Mouse (Mus musculus) c-Kit-positive CD71-positive TER-119-negative erythroid progenitor cells, embryonic 14.5 days (primary cell): ENCODE results near the gene Gm10665.
"Not testable (repeated sequence)": the region's sequence is repeated elsewhere in the genome, so short reads cannot be mapped to it uniquely, and the experiment has no call there.

ENCODE experiments used
- DNase-seq: peaks from one replicate; pipeline ENCODE4 v3.0.0-alpha.2; 2013; ENCODE audit warnings: low read depth

The Gm10665 gene

GRCm38 (mm10) chr7:22463975-22464374 is at the start of gene Gm10665:
Gm10665 (minus strand) TSS chr7:22464075.
- not testable (repeated sequence) for DNase-seq

- DNase-seq, result not testable (repeated sequence)
Observed at GRCm38 (mm10) chr7:22499578-22499977, 35.7 kb upstream of the Gm10665 start, which contains the start of gene Vmn1r151. Vmn1r151 (minus strand) TSS chr7:22499678.

GRCm38 (mm10) chr7:22438129-22438528 is 25.7 kb downstream of the Gm10665 start, which contains the start of gene Vmn1r149:
Vmn1r149 (minus strand) TSS chr7:22438229.
- not testable (repeated sequence) for DNase-seq

GRCm38 (mm10) chr7:22413283-22413682 is 50.6 kb downstream of the Gm10665 start, which contains the start of gene Vmn1r148:
Vmn1r148 (plus strand) TSS chr7:22413583.
- not testable (repeated sequence) for DNase-seq
